Mouse (Mus musculus) ES-E14 (cell line): Measurements from ENCODE around the gene Gm17364.

Experiments
- HCFC1 ChIP-seq: IDR thresholded peaks from 2 replicates; pipeline ENCODE4 v1.6.1; 2012; ENCODE audit warnings: low read length, inconsistent platforms, borderline replicate concordance; ENCODE audit not compliant: insufficient read depth
- ZC3H11A ChIP-seq: IDR thresholded peaks from 2 replicates; pipeline ENCODE4 v1.6.1; 2012; ENCODE audit warnings: low read depth, mild to moderate bottlenecking, inconsistent platforms, low read length, borderline replicate concordance
- ZNF384 ChIP-seq: IDR thresholded peaks from 2 replicates; pipeline ENCODE4 v1.6.1; 2012; ENCODE audit warnings: low read depth, low read length, inconsistent platforms

GRCm38 (mm10) chr13:41256126-41256525, 17.7 kb downstream of the Gm17364 start:
- TF ChIP-seq HCFC1, result no peak
- no peak for TF ChIP-seq ZNF384
- no peak for TF ChIP-seq ZC3H11A
